Mouse (Mus musculus): ENCODE data around the gene Rabgap1. TPM values are rescaled to one million over a fixed set of nuclear protein-coding genes. Genes with fewer than 3 reads are reported as not detected.

Gene Rabgap1
- total RNA-seq, 4 experiments from 2014 or later = 59.7 to 90.2 (median 74.4) TPM

GRCm38 (mm10) chr2:37516030-37516710, 73.1 kb downstream of the Rabgap1 start, which contains the start of gene Gpr21:
Gpr21 (plus strand) TSS chr2:37516332.
- no peak for DNase-seq

- no peak for DNase-seq
These were observed 73.9 kb downstream of the Rabgap1 start for GRCm38 (mm10) chr2:37516922-37517462.

- no peak for DNase-seq
These were observed 75.6 kb downstream of the Rabgap1 start for GRCm38 (mm10) chr2:37518561-37519285.

GRCm38 (mm10) chr2:37519286-37519640, 76.2 kb downstream of the Rabgap1 start:
- no peak for DNase-seq

- no peak for DNase-seq
These were observed 84.5 kb downstream of the Rabgap1 start for GRCm38 (mm10) chr2:37527587-37527986.

GRCm38 (mm10) chr2:37529397-37529796, 86.3 kb downstream of the Rabgap1 start:
- no peak for DNase-seq

- no peak for DNase-seq
These were observed 87.7 kb downstream of the Rabgap1 start for GRCm38 (mm10) chr2:37530766-37531165.

- no peak for DNase-seq
These were observed 88.6 kb downstream of the Rabgap1 start for GRCm38 (mm10) chr2:37531639-37532038.

- no peak for DNase-seq
These were observed 106.4 kb downstream of the Rabgap1 start for GRCm38 (mm10) chr2:37549346-37550012.

- DNase-seq = no peak
These were observed 113.3 kb downstream of the Rabgap1 start for GRCm38 (mm10) chr2:37556366-37556765.

- DNase-seq = no peak
These were observed 122.5 kb downstream of the Rabgap1 start for GRCm38 (mm10) chr2:37565579-37565978.

- no peak for DNase-seq
These were observed 123.0 kb downstream of the Rabgap1 start for GRCm38 (mm10) chr2:37566035-37566434.

GRCm38 (mm10) chr2:37569888-37570287, 126.8 kb downstream of the Rabgap1 start:
- DNase-seq = no peak

- no peak for DNase-seq
These were observed 127.6 kb downstream of the Rabgap1 start for GRCm38 (mm10) chr2:37570703-37571102.

- no peak for DNase-seq
These were observed 129.1 kb downstream of the Rabgap1 start for GRCm38 (mm10) chr2:37572141-37572540.

- DNase-seq = no peak
These were observed 133.6 kb downstream of the Rabgap1 start for GRCm38 (mm10) chr2:37576661-37577060.

GRCm38 (mm10) chr2:37578185-37578584, 135.1 kb downstream of the Rabgap1 start:
- no peak for DNase-seq

- DNase-seq = no peak
These were observed 144.8 kb downstream of the Rabgap1 start for GRCm38 (mm10) chr2:37587919-37588318.

Other genes starting within 250 kb of the Rabgap1 start
- gene Olfr366, start 231.7 kb upstream of the Rabgap1 start, total RNA-seq (2022) = not detected
- not detected for gene Olfr368, start 116.8 kb upstream of the Rabgap1 start, total RNA-seq (2022)
- 10 to 100 TPM; 37.8 to 63.8 (median 42.1) TPM for gene Pdcl, start 83.9 kb upstream of the Rabgap1 start, total RNA-seq (2022)
- gene Rc3h2, start 20.4 kb upstream of the Rabgap1 start, total RNA-seq (2022) = 10 to 100 TPM; 35.5 to 62.9 (median 52.4) TPM
- 10 to 100 TPM in 3 of 4 experiments, 1 to 10 TPM in 1; 7.6 to 12.3 (median 11.3) TPM for gene Zbtb26, start 144 bp upstream of the Rabgap1 start, total RNA-seq (2022)
- gene Zbtb6, start 108 bp upstream of the Rabgap1 start, total RNA-seq (2022) = 10 to 100 TPM; 15.4 to 17.6 (median 16.7) TPM
- 1 to 10 TPM in 3 of 4 experiments, under 1 TPM in 1; 0.99 to 4.4 (median 1.9) TPM for gene Gpr21, start 73.1 kb downstream of the Rabgap1 start, total RNA-seq (2022)